Mouse (Mus musculus) WW6 (cell line): ENCODE measurements around the gene Pde3b.
"Not testable (repeated sequence)": the region's sequence is repeated elsewhere in the genome, so short reads cannot be mapped to it uniquely, and the experiment has no call there.

Source experiments
- DNase-seq: peaks from one replicate; pipeline ENCODE4 v3.0.0-alpha.2; 2013; ENCODE audit warnings: low read depth, low spot score

The Pde3b gene

DNA sequence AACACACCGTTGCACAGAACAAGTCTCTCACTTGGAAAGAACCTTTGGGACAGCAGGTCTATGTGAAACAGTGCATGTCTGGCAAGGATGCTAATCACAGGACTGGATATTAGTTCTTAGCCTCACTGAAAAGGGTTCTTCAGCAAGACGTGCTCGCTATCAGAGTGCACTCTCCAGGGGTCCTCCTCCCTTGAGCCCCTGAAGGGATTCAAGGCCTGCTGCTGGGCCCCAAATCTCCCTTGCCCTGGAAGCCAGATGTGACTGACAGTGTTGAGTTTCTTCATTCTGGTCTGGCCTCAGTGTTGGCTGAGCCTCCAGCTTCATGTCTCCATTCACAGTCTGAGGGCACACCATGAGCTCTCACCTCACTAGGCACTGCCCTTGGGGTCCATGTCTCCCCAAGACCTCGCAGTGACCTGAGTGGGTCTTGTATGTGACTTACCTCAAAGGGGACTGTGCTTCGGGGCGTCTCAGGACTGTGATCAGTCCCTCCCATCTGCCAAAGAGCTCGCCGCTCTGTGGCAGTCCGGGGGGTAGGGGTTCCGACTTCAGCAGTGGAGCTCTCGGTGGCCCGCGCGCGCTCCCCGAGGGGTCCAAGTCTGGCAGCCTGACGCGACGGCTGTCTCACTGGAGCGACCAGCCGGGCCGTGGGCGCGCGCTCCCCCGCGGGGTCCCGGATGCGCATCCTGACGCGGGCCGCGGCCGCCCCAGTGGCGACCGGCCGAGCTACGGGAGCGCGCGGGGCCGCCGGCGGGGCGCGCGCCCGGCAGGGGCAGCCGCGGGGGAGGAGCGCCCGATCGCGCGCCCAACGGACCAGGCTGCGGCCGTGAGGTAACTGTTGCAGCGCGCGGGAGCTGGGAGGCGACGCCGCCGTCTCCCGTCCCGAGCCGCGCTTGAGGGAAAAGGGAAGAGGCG is at the start of gene Pde3b:
Pde3b (plus strand) TSS at position 861 of the 915 bp plus-strand sequence.
- no peak for DNase-seq

DNA sequence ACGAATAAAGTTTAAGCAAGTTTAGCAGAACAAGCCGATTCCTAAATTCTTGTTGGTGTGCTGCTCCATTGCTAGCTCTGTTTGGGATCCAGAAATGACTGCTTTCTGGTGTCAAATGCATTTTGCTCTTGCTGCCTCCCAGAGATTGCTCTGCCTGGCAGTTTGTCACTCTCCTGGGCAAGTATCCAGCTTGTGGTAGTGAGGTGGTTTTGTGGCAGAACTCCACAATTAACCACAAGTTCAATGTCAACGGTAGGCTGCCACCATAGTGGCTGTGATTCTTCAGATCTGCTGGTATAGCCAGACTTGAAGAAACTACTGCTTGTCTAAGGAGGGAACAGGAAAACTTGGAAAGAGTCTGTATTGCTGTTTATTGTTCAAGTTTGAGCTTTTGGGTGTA is 13.0 kb upstream of the Pde3b start:
- no peak for DNase-seq

- DNase-seq: no peak
Measured at GRCm38 (mm10) chr7:114415336-114416020, 397 bp downstream of the Pde3b start.

- DNase-seq: no peak
Measured at GRCm38 (mm10) chr7:114416021-114416845, 1.2 kb downstream of the Pde3b start.

GRCm38 (mm10) chr7:114419331-114419730 is 4.2 kb downstream of the Pde3b start:
- DNase-seq: not testable (repeated sequence)

GRCm38 (mm10) chr7:114420918-114421317 is 5.8 kb downstream of the Pde3b start:
- no peak for DNase-seq

DNA sequence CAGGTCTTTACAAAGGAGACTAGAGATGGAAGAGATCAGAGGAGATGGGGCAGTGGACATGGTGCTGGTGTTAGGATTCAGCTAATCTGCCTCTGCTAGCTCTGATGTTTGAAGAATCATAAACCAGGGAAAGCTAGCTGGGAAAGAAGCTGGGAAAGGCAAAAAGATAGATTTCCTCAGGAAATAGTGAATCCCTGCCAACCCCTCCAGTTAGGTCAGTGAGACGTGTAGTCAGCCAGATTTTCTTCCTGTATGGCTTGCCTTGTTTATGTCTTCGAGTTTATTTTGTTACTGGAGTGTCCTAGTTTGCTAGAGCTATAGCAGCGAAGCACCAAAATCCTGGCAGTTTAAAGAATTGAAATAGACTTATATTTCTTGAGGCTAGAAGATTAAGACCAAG is 7.1 kb downstream of the Pde3b start:
- no peak for DNase-seq

DNA sequence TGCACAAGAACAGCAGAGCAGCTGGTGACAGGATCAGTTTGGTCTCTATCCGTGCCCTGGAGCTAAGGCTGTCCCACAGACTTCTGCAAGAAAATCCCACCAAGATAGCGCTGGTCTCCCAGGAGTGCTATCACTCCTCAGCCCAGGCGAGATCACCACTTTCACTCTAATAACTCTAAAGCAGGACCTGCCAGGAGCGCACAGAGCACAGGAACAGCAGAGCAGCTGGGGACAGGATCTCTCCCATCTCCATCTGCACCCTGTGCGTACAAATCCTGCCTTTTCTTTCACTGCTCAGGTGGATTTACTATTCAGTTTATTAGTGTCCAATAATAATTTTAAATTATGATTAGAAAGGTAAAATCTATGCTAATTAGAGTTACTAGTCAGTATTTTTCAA is 14.7 kb downstream of the Pde3b start:
- DNase-seq: no peak

GRCm38 (mm10) chr7:114431966-114432365 is 16.9 kb downstream of the Pde3b start:
- DNase-seq: no peak

DNA sequence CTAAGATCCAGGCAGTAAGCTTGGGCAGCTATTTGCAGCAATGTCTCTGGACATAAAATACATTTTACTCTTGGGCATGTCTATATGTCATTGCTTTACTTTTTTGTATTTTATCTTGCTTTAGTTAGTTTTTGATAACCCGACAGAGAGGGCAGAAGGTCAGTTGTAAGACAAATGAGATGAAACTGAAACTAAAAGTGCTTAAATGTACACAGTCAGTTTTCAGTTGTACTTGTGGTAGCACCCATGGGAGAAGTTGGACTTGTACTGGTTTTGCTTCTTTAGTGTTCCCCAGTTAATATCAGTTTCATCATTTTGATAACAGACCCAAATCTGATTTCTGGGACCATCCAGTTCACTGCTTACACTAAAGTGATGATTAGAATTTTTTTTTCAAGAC is 24.6 kb downstream of the Pde3b start:
- DNase-seq: no peak

DNA sequence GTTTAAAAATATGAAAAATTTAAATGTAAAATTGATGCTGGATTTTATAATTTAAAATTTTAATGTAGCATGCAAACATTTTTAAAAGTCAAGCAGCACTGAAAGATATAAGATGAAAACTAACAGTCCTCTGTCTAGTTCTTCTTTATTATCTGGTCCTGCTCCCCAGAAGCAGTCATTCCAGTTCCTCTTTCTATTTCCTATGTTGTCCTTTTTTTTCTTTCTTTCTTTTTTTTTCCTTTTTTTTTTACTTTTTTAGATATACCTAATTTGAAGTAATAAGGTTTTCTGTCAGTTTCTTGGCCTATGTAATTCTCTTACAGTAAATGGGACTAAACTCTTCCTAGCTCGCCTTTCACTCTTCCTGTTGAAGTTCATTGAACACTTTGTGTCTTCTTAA is 25.4 kb downstream of the Pde3b start:
- no peak for DNase-seq

DNA sequence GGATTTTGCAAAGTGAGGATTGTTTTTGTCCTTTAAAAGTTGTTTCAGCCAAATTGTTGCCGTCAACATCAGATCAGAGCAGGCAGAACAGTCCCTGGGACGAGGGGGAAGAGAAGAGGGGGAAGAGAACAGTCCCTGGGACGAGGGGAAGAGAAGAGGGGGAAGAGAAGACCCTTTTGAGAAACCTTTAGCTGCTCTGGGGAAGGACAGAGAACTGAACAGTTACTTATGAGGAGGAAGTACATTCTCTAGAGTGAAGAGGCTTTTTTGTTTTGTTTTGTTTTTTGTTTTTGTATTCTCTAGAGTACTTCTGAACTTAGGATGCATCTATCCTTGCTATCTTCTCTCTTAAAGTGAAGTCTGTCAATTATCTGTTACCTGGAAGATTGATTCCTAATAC is 37.8 kb downstream of the Pde3b start:
- DNase-seq: no peak

GRCm38 (mm10) chr7:114453300-114453990 is 38.4 kb downstream of the Pde3b start:
- DNase-seq: no peak

- DNase-seq: no peak
Measured at GRCm38 (mm10) chr7:114454858-114455257, 39.8 kb downstream of the Pde3b start.

- DNase-seq: no peak
Measured at GRCm38 (mm10) chr7:114456904-114457303, 41.8 kb downstream of the Pde3b start.

DNA sequence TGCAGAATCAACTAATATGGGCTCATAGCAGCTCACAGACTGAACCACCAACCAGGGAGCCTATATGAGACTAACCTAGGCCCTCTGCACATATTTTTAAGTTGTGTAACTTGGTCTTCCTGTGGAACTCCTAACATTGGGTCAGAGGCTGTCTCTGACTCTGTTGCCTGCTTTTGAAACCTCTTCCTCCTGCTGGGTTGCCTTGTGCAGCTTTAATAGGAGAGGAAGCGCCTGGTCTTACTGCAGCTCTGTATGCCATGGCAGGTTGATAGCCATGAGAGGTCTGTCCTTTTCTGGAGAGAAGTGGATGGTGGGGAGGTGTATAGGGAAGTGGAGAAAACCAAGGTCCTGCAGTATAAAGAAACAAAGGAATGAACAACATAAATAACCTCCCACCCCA is 44.8 kb downstream of the Pde3b start:
- DNase-seq: no peak

DNA sequence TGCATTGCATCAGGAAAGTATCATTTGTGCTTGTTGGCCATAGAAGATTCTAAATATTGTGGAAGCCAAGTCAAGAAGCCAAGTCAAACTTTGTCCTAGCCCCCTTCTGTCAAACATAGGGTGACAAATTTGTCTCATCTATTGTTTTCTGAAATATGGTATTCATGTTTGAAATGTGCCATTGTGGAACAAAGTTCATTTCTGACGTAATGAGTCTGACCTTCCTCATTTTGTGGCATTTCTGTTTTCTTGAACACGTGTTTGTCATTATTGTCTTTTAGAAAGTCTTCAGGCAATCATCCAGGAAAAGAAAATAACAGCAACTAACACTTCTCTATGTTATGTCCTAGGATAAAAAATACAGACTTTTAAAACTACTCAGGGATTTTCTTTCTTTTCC is 46.6 kb downstream of the Pde3b start:
- no peak for DNase-seq

GRCm38 (mm10) chr7:114466358-114466757 is 51.3 kb downstream of the Pde3b start:
- DNase-seq: no peak

DNA sequence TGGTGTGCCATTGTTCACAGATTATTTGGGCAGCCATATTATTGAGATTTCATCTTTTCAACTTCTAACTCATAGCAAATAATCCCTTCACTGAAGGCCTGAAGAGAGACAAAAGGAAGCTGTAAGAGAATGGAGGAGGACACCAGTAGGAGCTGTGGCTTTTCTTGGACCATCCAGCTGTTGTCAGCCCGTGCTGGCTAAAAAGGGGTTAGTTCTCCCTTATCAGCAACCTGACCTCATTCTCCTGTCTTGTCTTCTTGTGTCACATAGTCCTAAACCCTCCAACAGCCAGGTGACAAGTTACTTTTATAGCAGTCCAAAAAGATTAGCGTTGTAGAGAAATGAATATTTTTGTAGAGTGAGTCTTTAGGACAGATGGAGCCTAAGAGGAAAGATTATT is 57.4 kb downstream of the Pde3b start:
- no peak for DNase-seq

GRCm38 (mm10) chr7:114474889-114475288 is 59.8 kb downstream of the Pde3b start:
- DNase-seq: no peak

- no peak for DNase-seq
Measured at GRCm38 (mm10) chr7:114477884-114478283, 62.8 kb downstream of the Pde3b start.
